8 mouse cellular contexts compared by ENCODE assay signal in genomic region chr17:3230231-3231000, GRCm38 (mm10).
DNase-seq lines count a peak whose midpoint lies in the region; ATAC-seq and TF ChIP-seq lines count a peak whose summit lies in the region.

No protein-coding gene starts in this region.

- no peaks in the 10 kb centered on the region for H3K27me3 ChIP-seq in forebrain, embryonic 15.5 days
- no peaks in the 10 kb centered on the region for H3K27me3 ChIP-seq in hindbrain, embryonic 13.5 days
- no peaks in the 10 kb centered on the region for H3K27me3 ChIP-seq in small intestine, adult 2 months (ENCODE audit: control insufficient read depth, insufficient read depth, low read length)

- no peak for TF ChIP-seq POLR2A in small intestine, adult 2 months (IDR thresholded peaks at IDR 0.05; ENCODE audit: low read depth, low read length)

- peaks cover 18% of the 10 kb centered on the region; the same call in 1 of the 2 replicates for H3K4me1 ChIP-seq in forebrain, embryonic 15.5 days
- H3K4me1 ChIP-seq in hindbrain, embryonic 13.5 days (replicated peaks) = peaks cover 9% of the 10 kb centered on the region; the same call in 1 of the 2 replicates
- H3K4me1 ChIP-seq in small intestine, adult 2 months (ENCODE audit: control insufficient read depth, insufficient read depth, insufficient read length, low read length) = no peaks in the 10 kb centered on the region

- no peaks in the 10 kb centered on the region for H3K36me3 ChIP-seq in forebrain, embryonic 15.5 days
- H3K36me3 ChIP-seq in hindbrain, embryonic 13.5 days = peaks cover 7% of the 10 kb centered on the region; the same call in 1 of the 2 replicates
- H3K36me3 ChIP-seq in small intestine, adult 2 months (ENCODE audit: control insufficient read depth, insufficient read depth, low read length) = peaks cover 2% of the 10 kb centered on the region; the same call in 1 of the 2 replicates

- DNase-seq in heart, adult 18-20 months = peak; percentile 46 to 73
- DNase-seq in heart, adult 8-10 months (ENCODE audit: low spot score) = no peak
- DNase-seq in cerebellum, adult 18-20 months = peak; percentile 53 to 54
- DNase-seq in left cerebral cortex, adult 11 months (ENCODE audit: low spot score) = peak; percentile 61

- no peak overlapping the region for H3K9ac ChIP-seq in forebrain, embryonic 15.5 days (replicated peaks)
- H3K9ac ChIP-seq in hindbrain, embryonic 13.5 days = no peak overlapping the region

- WGBS in forebrain, embryonic 15.5 days = 76% methylated on average over 17 of the region's 17 CpGs
- 73% methylated on average over 17 of the region's 17 CpGs for WGBS in hindbrain, embryonic 13.5 days
- WGBS in small intestine, adult 2 months = 66% methylated on average over 17 of the region's 17 CpGs

- peak; percentile 90; the same call in 1 of the 2 replicates for TF ChIP-seq CTCF in small intestine, adult 2 months (IDR thresholded peaks at IDR 0.05; ENCODE audit: extremely low read depth, insufficient read length, insufficient replicate concordance, low read depth, low read length)

- no peaks in the 10 kb centered on the region for H3K9me3 ChIP-seq in forebrain, embryonic 15.5 days
- H3K9me3 ChIP-seq in hindbrain, embryonic 13.5 days = no peaks in the 10 kb centered on the region

- no peak overlapping the region for H3K4me2 ChIP-seq in forebrain, embryonic 15.5 days (replicated peaks)
- H3K4me2 ChIP-seq in hindbrain, embryonic 13.5 days = 0 out of 2 replicates have a peak overlapping the region, but pooled peaks have one; percentile 1

- H3K27ac ChIP-seq in forebrain, embryonic 15.5 days (replicated peaks) = peak overlapping the region; percentile 58
- peak overlapping the region; percentile 37; the same call in 1 of the 2 replicates for H3K27ac ChIP-seq in hindbrain, embryonic 13.5 days
- no peak overlapping the region for H3K27ac ChIP-seq in small intestine, adult 2 months (ENCODE audit: insufficient read depth, low read depth, low read length)

- peak; percentile 88 for ATAC-seq in forebrain, embryonic 15.5 days (replicated peaks)
- ATAC-seq in hindbrain, embryonic 13.5 days (ENCODE audit: low FRiP score) = peak; percentile 81
- peak; percentile 99 for ATAC-seq in megakaryocyte progenitor cell, adult 5-6 weeks (replicated peaks; ENCODE audit: poor library complexity)

- no peak overlapping the region for H3K4me3 ChIP-seq in forebrain, embryonic 15.5 days
- H3K4me3 ChIP-seq in hindbrain, embryonic 13.5 days = no peak overlapping the region
- peak overlapping the region; percentile 38; the same call in 1 of the 2 replicates for H3K4me3 ChIP-seq in small intestine, adult 2 months (ENCODE audit: low read depth, low read length)
